Mouse (Mus musculus): ENCODE data around the gene Lrr1.

GRCm38 (mm10) chr12:69156436-69156835, 12.2 kb upstream of the Lrr1 start:
- TF ChIP-seq EP300 (IDR thresholded peaks at IDR 0.05) (no peak), CTCF (IDR thresholded peaks at IDR 0.05) (no peak)

Data from lung, postnatal 0 days (tissue).